Mouse (Mus musculus) heart, postnatal 0 days (tissue): ENCODE results near the gene Mrpl33. TPM values are rescaled to one million over a fixed set of nuclear protein-coding genes. Genes with fewer than 3 reads are reported as not detected.
A peak's percentile ranks its signal among the peaks of the same experiment; 100 is the strongest.

Source experiments
- ATAC-seq: fragments of 200-750 bp; cut with Nextera tagmentation; 2 replicates; pipeline ENCODE4 v1.8.0; 2017; ENCODE audit warnings: low read depth, moderate number of reproducible peaks, moderate library complexity; ENCODE audit not compliant: insufficient read depth
- DNase-seq: peaks from one replicate; pipeline ENCODE4 v3.0.0-alpha.2; 2016; ENCODE audit warnings: low spot score
- H3K27ac ChIP-seq: fragments of 300-500 bp; sonication (generic); 2 replicates; pipeline ENCODE4 v1.5.1; 2014; ENCODE audit warnings: low read depth, mild to moderate bottlenecking
- H3K27me3 ChIP-seq: fragments of 300-500 bp; sonication (generic); 2 replicates; pipeline ENCODE4 v1.6.1; 2014; ENCODE audit warnings: low read length, mixed read lengths; ENCODE audit not compliant: control insufficient read depth, insufficient read depth
- H3K36me3 ChIP-seq: fragments of 300-500 bp; sonication (generic); replicated peaks from 2 replicates; pipeline ENCODE4 v1.6.1; 2014; ENCODE audit warnings: low read length, mixed read lengths; ENCODE audit not compliant: control insufficient read depth, insufficient read depth
- H3K4me1 ChIP-seq: fragments of 300-500 bp; sonication (generic); 2 replicates; pipeline ENCODE4 v1.6.1; 2014; ENCODE audit warnings: antibody characterized with exemption; ENCODE audit not compliant: control insufficient read depth, insufficient read depth
- H3K4me2 ChIP-seq: fragments of 300-500 bp; sonication (generic); 2 replicates; pipeline ENCODE4 v1.6.1; 2014; ENCODE audit warnings: low read depth, mild to moderate bottlenecking, low read length, moderate library complexity
- H3K4me3 ChIP-seq: fragments of 300-500 bp; sonication (generic); 2 replicates; pipeline ENCODE4 v1.5.1; 2014; ENCODE audit warnings: low read depth, low read length
- H3K9ac ChIP-seq: fragments of 300-500 bp; sonication (generic); replicated peaks from 2 replicates; pipeline ENCODE4 v1.6.1; 2014; ENCODE audit warnings: low read depth, low read length, mixed read lengths
- H3K9me3 ChIP-seq: fragments of 300-500 bp; sonication (generic); replicated peaks from 2 replicates; pipeline ENCODE4 v1.6.1; 2016; ENCODE audit warnings: low read length; ENCODE audit not compliant: control insufficient read depth
- CTCF ChIP-seq: IDR thresholded peaks from 2 replicates; pipeline ENCODE4 v1.5.1; 2016; ENCODE audit warnings: antibody characterized with exemption, control low read depth, low read depth
- EP300 ChIP-seq: IDR thresholded peaks from 2 replicates; pipeline ENCODE4 v1.6.1; 2016; ENCODE audit warnings: antibody characterized with exemption, low read depth
- WGBS: fragments of 180-500 bp; shearing (Covaris S2); extraction: QIAGEN DNeasy Blood & Tissue Kit; methylation state at CpG from one replicate; pipeline ENCODE4 v1.1.7; 2014; 5-methylcytosine and 5-hydroxymethylcytosine counted together
- polyA plus RNA-seq: library from polyadenylated mRNA; unstranded; fragments of >200 nt; fragmentation: Nextera tagmentation; extraction: Ambion mirVana; gene quantifications from 2 replicates; pipeline ENCODE4 v1.2.1, GENCODE M21; 2015
- total RNA-seq: library from RNA; depleted of rRNA; stranded (reverse); fragments of >200 nt; gene quantifications from 2 replicates; pipeline ENCODE4 v1.2.3, GENCODE M21; 2014; ENCODE audit warnings: low replicate concordance

Mrpl33 gene
- total and polyA plus RNA-seq, 2 experiments from 2014 or later: 272 to 634 TPM

DNA sequence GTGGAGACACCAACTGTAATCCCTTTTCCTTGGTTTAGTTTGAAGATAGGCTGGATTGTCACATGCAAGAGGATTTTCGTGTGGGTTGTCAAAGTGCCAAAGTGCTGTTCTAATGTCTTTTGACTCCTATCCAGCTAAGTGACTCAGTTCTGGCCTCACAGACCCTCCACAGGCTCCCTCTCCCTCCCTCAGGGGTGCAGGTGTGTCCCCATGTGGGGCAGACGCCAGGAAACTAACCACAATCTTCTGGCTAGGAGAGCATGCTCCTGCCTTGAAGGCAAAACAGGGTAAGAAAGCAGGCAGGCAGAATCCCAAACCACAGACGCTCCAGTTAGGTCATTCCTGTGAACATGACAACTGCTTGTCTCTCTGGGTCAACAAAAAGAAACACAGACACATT lies 9.4 kb downstream of the Mrpl33 start:
- no peak overlapping the region for H3K27ac ChIP-seq
- TF ChIP-seq CTCF (no peak), EP300 (no peak)
- 41% methylated on average over 3 of the region's 3 CpGs for WGBS
- H3K36me3 ChIP-seq: no peaks in the 10 kb centered on the region
- no peaks in the 10 kb centered on the region for H3K27me3 ChIP-seq
- ATAC-seq (no peak), DNase-seq (no peak)
- H3K4me3 ChIP-seq: no peak overlapping the region
- H3K4me2 ChIP-seq: no peak overlapping the region
- no peaks in the 10 kb centered on the region for H3K9me3 ChIP-seq
- 0 out of 2 replicates have a peak, but pooled peaks cover 7% of the 10 kb centered on the region for H3K4me1 ChIP-seq
- no peak overlapping the region for H3K9ac ChIP-seq

- Histone ChIP-seq H3K4me1 (peaks cover 12% of the 10 kb centered on the region), H3K27ac (no peak overlapping the region), H3K27me3 (no peaks in the 10 kb centered on the region), H3K9ac (no peak overlapping the region), H3K36me3 (no peaks in the 10 kb centered on the region), H3K4me3 (no peak overlapping the region), H3K9me3 (no peaks in the 10 kb centered on the region), H3K4me2 (no peak overlapping the region)
- DNase-seq (no peak), ATAC-seq (no peak)
- TF ChIP-seq CTCF (no peak), EP300 (no peak)
- 51% methylated on average over 13 of the region's 13 CpGs for WGBS
These were observed 13.8 kb downstream of the Mrpl33 start for GRCm38 (mm10) chr5:31610376-31611086.

- Histone ChIP-seq H3K4me3 (no peak overlapping the region), H3K9ac (no peak overlapping the region), H3K27me3 (no peaks in the 10 kb centered on the region), H3K4me2 (no peak overlapping the region), H3K36me3 (peaks cover 5% of the 10 kb centered on the region), H3K27ac (no peak overlapping the region), H3K4me1 (peaks cover 12% of the 10 kb centered on the region), H3K9me3 (no peaks in the 10 kb centered on the region)
- 89% methylated on average over 1 of the region's 1 CpGs for WGBS
- DNase-seq (no peak), ATAC-seq (no peak)
- no peak for TF ChIP-seq CTCF
These were observed 14.5 kb downstream of the Mrpl33 start for GRCm38 (mm10) chr5:31611186-31611585.

GRCm38 (mm10) chr5:31613852-31614286 lies 17.1 kb downstream of the Mrpl33 start:
- Histone ChIP-seq H3K9ac (peak overlapping the region; percentile 70), H3K27me3 (no peaks in the 10 kb centered on the region), H3K9me3 (no peaks in the 10 kb centered on the region), H3K4me1 (peaks cover 12% of the 10 kb centered on the region), H3K4me3 (peak overlapping the region; percentile 80), H3K4me2 (peak overlapping the region; percentile 60), H3K36me3 (peaks cover 29% of the 10 kb centered on the region), H3K27ac (peak overlapping the region; percentile 93)
- under 1% methylated on average over 37 of the region's 37 CpGs for WGBS
- ATAC-seq: peak; percentile 94
- DNase-seq: peak; percentile 79
- TF ChIP-seq CTCF (peak; percentile 49), EP300 (peak; percentile 72; the same call in 1 of the 2 replicates)

DNA sequence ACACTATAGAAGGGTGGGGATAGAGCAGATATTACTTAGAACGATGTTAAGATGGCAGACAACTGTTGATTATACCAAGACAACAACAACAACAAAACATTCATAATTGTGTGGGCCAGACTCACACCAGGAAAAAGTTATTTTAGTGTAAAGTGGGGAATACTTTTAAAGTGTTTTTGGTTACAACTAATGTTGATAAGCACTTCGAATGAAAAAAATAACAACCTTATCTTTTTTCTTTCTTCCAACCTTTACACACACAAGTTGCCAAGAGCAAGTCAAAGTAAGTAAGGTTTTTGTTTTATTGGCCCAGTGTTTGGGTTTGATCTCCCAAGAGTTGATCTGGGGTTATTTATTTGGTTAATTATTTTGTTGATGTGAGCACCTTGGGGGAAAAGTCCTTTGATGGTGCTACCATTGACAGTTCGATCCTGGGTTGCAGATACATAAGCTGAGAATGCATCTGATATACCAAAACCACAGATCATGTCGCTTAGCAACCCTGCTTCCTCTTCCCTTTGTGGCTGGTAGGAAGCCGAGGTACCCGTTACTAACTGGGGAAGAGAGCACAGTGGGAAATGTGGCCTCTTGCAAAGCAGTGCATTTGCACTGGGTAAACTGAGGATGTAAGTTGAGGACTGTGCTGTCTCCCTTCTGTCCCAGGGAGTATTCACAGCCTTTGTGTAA lies 17.7 kb downstream of the Mrpl33 start:
- TF ChIP-seq CTCF: no peak
- no peak for TF ChIP-seq EP300
- Histone ChIP-seq H3K9ac (peak overlapping the region; percentile 70), H3K27me3 (no peaks in the 10 kb centered on the region), H3K36me3 (peaks cover 35% of the 10 kb centered on the region), H3K4me3 (peak overlapping the region; percentile 80), H3K9me3 (no peaks in the 10 kb centered on the region), H3K27ac (peak overlapping the region; percentile 93), H3K4me1 (peaks cover 12% of the 10 kb centered on the region), H3K4me2 (peak overlapping the region; percentile 60)
- DNase-seq (no peak), ATAC-seq (no peak)
- whole genome bisulfite sequencing: 51% methylated on average over 6 of the region's 6 CpGs
